Mouse (Mus musculus) cerebellum, adult 18-20 months (tissue): ENCODE measurements around the gene Cpb1.

Experiments used
- DNase-seq, 2 experiments: peaks; one replicate each; pipeline ENCODE4 v3.0.0; 2021

The Cpb1 gene

GRCm38 (mm10) chr3:20275633-20276032, at the start of gene Cpb1:
Cpb1 (minus strand) TSS chr3:20275733.
- no peak for DNase-seq

GRCm38 (mm10) chr3:20317233-20317632, 41.7 kb upstream of the Cpb1 start:
- DNase-seq, result no peak

- no peak for DNase-seq
These were observed 33.6 kb upstream of the Cpb1 start for GRCm38 (mm10) chr3:20309142-20309541.

- DNase-seq, result no peak
These were observed 31.7 kb upstream of the Cpb1 start for GRCm38 (mm10) chr3:20307256-20307655.

- DNase-seq, result no peak
These were observed 29.3 kb upstream of the Cpb1 start for GRCm38 (mm10) chr3:20304758-20305352.

GRCm38 (mm10) chr3:20295546-20295945, 20.0 kb upstream of the Cpb1 start:
- DNase-seq, result no peak

GRCm38 (mm10) chr3:20294542-20295348, 19.2 kb upstream of the Cpb1 start:
- DNase-seq, result no peak

GRCm38 (mm10) chr3:20291370-20291769, 15.8 kb upstream of the Cpb1 start:
- no peak for DNase-seq

GRCm38 (mm10) chr3:20288761-20289160, 13.2 kb upstream of the Cpb1 start:
- no peak for DNase-seq

GRCm38 (mm10) chr3:20281796-20282195, 6.3 kb upstream of the Cpb1 start:
- no peak for DNase-seq

- DNase-seq, result no peak
These were observed 20.7 kb downstream of the Cpb1 start for GRCm38 (mm10) chr3:20254566-20255479.

- no peak for DNase-seq
These were observed 31.6 kb downstream of the Cpb1 start for GRCm38 (mm10) chr3:20243913-20244312.

- no peak for DNase-seq
These were observed 33.5 kb downstream of the Cpb1 start, which contains the start of gene Cpa3 for GRCm38 (mm10) chr3:20242050-20242449. Cpa3 (minus strand) TSS chr3:20242181.

- no peak for DNase-seq
These were observed 35.8 kb downstream of the Cpb1 start for GRCm38 (mm10) chr3:20239741-20240140.

- DNase-seq, result no peak
These were observed 38.6 kb downstream of the Cpb1 start for GRCm38 (mm10) chr3:20236965-20237364.

- no peak for DNase-seq
These were observed 46.5 kb downstream of the Cpb1 start for GRCm38 (mm10) chr3:20229027-20229426.

- no peak for DNase-seq
These were observed 50.1 kb downstream of the Cpb1 start for GRCm38 (mm10) chr3:20225429-20225828.

GRCm38 (mm10) chr3:20222926-20223698, 52.4 kb downstream of the Cpb1 start:
- no peak for DNase-seq

- no peak for DNase-seq
These were observed 53.4 kb downstream of the Cpb1 start for GRCm38 (mm10) chr3:20222136-20222535.

- DNase-seq, result peak; percentile 16 to 51
These were observed 76.7 kb downstream of the Cpb1 start for GRCm38 (mm10) chr3:20198869-20199268.
